In genomic region chr17:67837351-67838090, GRCm38 (mm10) we compare ENCODE assay signal across 7 mouse cellular contexts.
DNase-seq lines count a peak whose midpoint lies in the region; ATAC-seq and TF ChIP-seq lines count a peak whose summit lies in the region.

No protein-coding gene starts in this region.

- H3K4me1 ChIP-seq in intestine, postnatal 0 days (replicated peaks; ENCODE audit: control insufficient read depth, insufficient read depth, low read length) = no peaks in the 10 kb centered on the region
- no peaks in the 10 kb centered on the region for H3K4me1 ChIP-seq in midbrain, embryonic 10.5 days
- H3K4me1 ChIP-seq in stomach, embryonic 14.5 days (ENCODE audit: control insufficient read depth, insufficient read depth, low read length) = no peaks in the 10 kb centered on the region

- ATAC-seq in intestine, postnatal 0 days = no peak
- ATAC-seq in stomach, embryonic 14.5 days (ENCODE audit: insufficient number of reproducible peaks, insufficient read depth, low FRiP score, low read depth) = peak; percentile 33; the same call in 1 of the 2 replicates

- peak; percentile 90 for TF ChIP-seq CTCF in intestine, postnatal 0 days (IDR thresholded peaks at IDR 0.05; ENCODE audit: low read depth)

- H3K4me2 ChIP-seq in intestine, postnatal 0 days (replicated peaks; ENCODE audit: low read depth) = no peak overlapping the region
- no peak overlapping the region for H3K4me2 ChIP-seq in stomach, embryonic 14.5 days (replicated peaks; ENCODE audit: low read depth, low read length)

- no peaks in the 10 kb centered on the region for H3K27me3 ChIP-seq in intestine, postnatal 0 days (replicated peaks; ENCODE audit: control insufficient read depth, insufficient read depth, low read length)
- H3K27me3 ChIP-seq in midbrain, embryonic 10.5 days (ENCODE audit: low read depth, poor library complexity, severe bottlenecking) = no peaks in the 10 kb centered on the region
- no peaks in the 10 kb centered on the region for H3K27me3 ChIP-seq in stomach, embryonic 14.5 days (ENCODE audit: control insufficient read depth, insufficient read depth, low read length)

- H3K36me3 ChIP-seq in intestine, postnatal 0 days (ENCODE audit: control insufficient read depth, insufficient read depth) = no peaks in the 10 kb centered on the region
- no peaks in the 10 kb centered on the region for H3K36me3 ChIP-seq in midbrain, embryonic 10.5 days
- no peaks in the 10 kb centered on the region for H3K36me3 ChIP-seq in stomach, embryonic 14.5 days (ENCODE audit: control insufficient read depth, insufficient read depth, low read length)

- WGBS in intestine, postnatal 0 days = 60% methylated on average over 17 of the region's 17 CpGs
- WGBS in midbrain, embryonic 10.5 days = 65% methylated on average over 17 of the region's 17 CpGs
- WGBS in stomach, embryonic 14.5 days = 61% methylated on average over 17 of the region's 17 CpGs

- H3K9ac ChIP-seq in intestine, postnatal 0 days (ENCODE audit: low read depth, low read length) = no peak overlapping the region
- no peak overlapping the region for H3K9ac ChIP-seq in stomach, embryonic 14.5 days (replicated peaks; ENCODE audit: low read depth, low read length)

- peak; percentile 74 for DNase-seq in adrenal gland, postnatal 14 days
- DNase-seq in embryo, embryonic 10.5 days (ENCODE audit: low spot score) = peak; percentile 91
- peak; percentile 24 for DNase-seq in gonadal fat pad, adult 2 months (ENCODE audit: low read depth)
- peak; percentile 68 to 73 for DNase-seq in left cerebral cortex, postnatal 10 days (ENCODE audit: extremely low spot score in 1 of 2, low spot score in 2 of 2)
- peak; percentile 71 for DNase-seq in midbrain, embryonic 10.5 days (ENCODE audit: low spot score)

- no peak overlapping the region for H3K27ac ChIP-seq in intestine, postnatal 0 days (ENCODE audit: low read depth, low read length)
- H3K27ac ChIP-seq in midbrain, embryonic 10.5 days (replicated peaks) = no peak overlapping the region
- H3K27ac ChIP-seq in stomach, embryonic 14.5 days (ENCODE audit: low read length) = no peak overlapping the region

- intact Hi-C loops in left cerebral cortex, postnatal 10 days (cut with DNase I) = loop anchor here (5.0 kb wide), 1 partner anchor 185 kb away; no protein-coding TSS in a partner anchor

- no peak overlapping the region for H3K4me3 ChIP-seq in intestine, postnatal 0 days (ENCODE audit: low read depth, low read length)
- H3K4me3 ChIP-seq in midbrain, embryonic 10.5 days = no peak overlapping the region
- no peak overlapping the region for H3K4me3 ChIP-seq in stomach, embryonic 14.5 days (ENCODE audit: low read depth, low read length)

- H3K9me3 ChIP-seq in intestine, postnatal 0 days (ENCODE audit: control insufficient read depth) = no peaks in the 10 kb centered on the region
- H3K9me3 ChIP-seq in midbrain, embryonic 10.5 days (replicated peaks) = peaks cover 4% of the 10 kb centered on the region
- peaks cover 5% of the 10 kb centered on the region; the same call in 1 of the 2 replicates for H3K9me3 ChIP-seq in stomach, embryonic 14.5 days (ENCODE audit: control insufficient read depth, low read depth, low read length)

Comparison
In these comparisons a context has a peak if more than half of its experiments do, and no peak if none do; other contexts are left out.
1. DNase-seq: peak in every context shown above with its lines; median percentile 91 in embryo, embryonic 10.5 days; 74 in adrenal gland, postnatal 14 days; 71 in midbrain, embryonic 10.5 days; 70 in left cerebral cortex, postnatal 10 days; 24 in gonadal fat pad, adult 2 months.